Mouse (Mus musculus): Measurements from ENCODE around the gene P4htm.

DNA sequence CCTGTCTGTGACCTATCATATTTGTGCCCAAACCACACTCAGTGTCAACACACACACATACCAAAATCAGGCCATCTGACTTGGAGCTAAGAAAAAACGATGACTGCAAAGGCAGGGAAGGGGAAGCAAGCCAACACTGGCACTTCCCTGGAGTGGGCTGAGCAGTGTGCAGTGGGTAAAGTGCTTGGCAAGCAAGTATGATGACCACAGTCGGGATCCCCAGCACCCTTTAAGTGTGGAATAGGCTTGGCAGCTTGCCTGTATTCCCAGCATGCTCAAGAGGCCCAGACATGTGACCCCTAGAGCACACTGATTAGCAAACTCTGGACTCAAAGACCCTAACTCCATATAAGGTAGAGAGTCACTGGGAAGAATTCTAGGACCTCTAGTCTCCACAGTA is 29.0 kb upstream of the P4htm start:
- TF ChIP-seq POLR2A (IDR thresholded peaks at IDR 0.05; ENCODE audit: low read depth, low read length): no peak
- TF ChIP-seq CTCF (IDR thresholded peaks at IDR 0.05; ENCODE audit: borderline replicate concordance, insufficient read depth, low read length): no peak
